Mouse (Mus musculus): ENCODE data around the gene Ube2n.

DNA sequence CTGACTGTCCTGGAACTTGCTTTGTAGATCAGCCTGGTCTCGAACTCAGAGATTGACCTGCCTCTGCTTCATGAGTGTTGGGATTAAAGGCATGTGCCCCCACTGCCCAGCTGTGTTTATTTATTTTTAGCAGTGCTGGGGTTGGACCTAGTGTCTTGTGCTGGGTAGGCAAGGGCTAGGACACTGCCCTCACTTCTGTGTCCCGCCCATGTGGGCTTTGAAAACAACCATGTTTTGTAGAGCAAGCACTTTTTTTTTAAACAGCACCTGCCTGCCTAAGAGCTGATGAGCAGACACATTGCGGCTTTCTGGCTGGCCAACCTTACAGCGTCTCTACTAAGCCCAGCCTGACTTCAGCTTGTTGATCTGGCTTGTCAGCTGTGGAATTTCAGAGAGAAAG lies 76.3 kb downstream of the Ube2n start:
- TF ChIP-seq POLR2A (IDR thresholded peaks at IDR 0.05; ENCODE audit: control insufficient read depth, extremely low read depth, insufficient read depth, low read length, poor library complexity), result no peak
- TF ChIP-seq CTCF (IDR thresholded peaks at IDR 0.05; ENCODE audit: borderline replicate concordance, control insufficient read depth, extremely low read depth, insufficient read depth, low read length, poor library complexity), result no peak
